Mouse (Mus musculus) embryonic facial prominence, embryonic 15.5 days (tissue): ENCODE data around the gene Smoc1. TPM values are rescaled to one million over a fixed set of nuclear protein-coding genes. Genes with fewer than 3 reads are reported as not detected.

Experiments used
- ATAC-seq: fragments of 200-750 bp; cut with Nextera tagmentation; 2 replicates; pipeline ENCODE4 v1.8.0; 2017; ENCODE audit warnings: low read depth, moderate TSS enrichment; ENCODE audit not compliant: insufficient number of reproducible peaks, low FRiP score, low TSS enrichment
- H3K27ac ChIP-seq: fragments of 300-500 bp; sonication (generic); replicated peaks from 2 replicates; pipeline ENCODE4 v1.5.1; 2015; ENCODE audit warnings: mild to moderate bottlenecking, inconsistent platforms
- H3K27me3 ChIP-seq: fragments of 300-500 bp; sonication (generic); 2 replicates; pipeline ENCODE4 v1.6.1; 2015; ENCODE audit warnings: inconsistent platforms
- H3K36me3 ChIP-seq: fragments of 300-500 bp; sonication (generic); 2 replicates; pipeline ENCODE4 v1.6.1; 2015; ENCODE audit warnings: mild to moderate bottlenecking, inconsistent platforms
- H3K4me1 ChIP-seq: fragments of 300-500 bp; sonication (generic); 2 replicates; pipeline ENCODE4 v1.6.1; 2015; ENCODE audit warnings: inconsistent platforms
- H3K4me2 ChIP-seq: fragments of 300-500 bp; sonication (generic); replicated peaks from 2 replicates; pipeline ENCODE4 v1.6.1; 2015; ENCODE audit warnings: mild to moderate bottlenecking, inconsistent platforms
- H3K4me3 ChIP-seq: fragments of 300-500 bp; sonication (generic); replicated peaks from 2 replicates; pipeline ENCODE4 v1.5.1; 2015; ENCODE audit warnings: mild to moderate bottlenecking, inconsistent platforms
- H3K9ac ChIP-seq: fragments of 300-500 bp; sonication (generic); 2 replicates; pipeline ENCODE4 v1.6.1; 2015; ENCODE audit warnings: inconsistent platforms
- H3K9me3 ChIP-seq: fragments of 300-500 bp; sonication (generic); replicated peaks from 2 replicates; pipeline ENCODE4 v1.6.1; 2016; ENCODE audit warnings: inconsistent platforms
- WGBS: fragments of 180-500 bp; shearing (Covaris S2); methylation state at CpG from one replicate; pipeline ENCODE4 v1.1.7; 2015; 5-methylcytosine and 5-hydroxymethylcytosine counted together
- polyA plus RNA-seq: library from polyadenylated mRNA; unstranded; fragments of >200 nt; fragmentation: Nextera tagmentation; extraction: Ambion mirVana; gene quantifications from 2 replicates; pipeline ENCODE4 v1.2.1, GENCODE M21; 2015

Smoc1 gene
- polyA plus RNA-seq, 1 experiment from 2014 or later: 8.1 TPM

DNA sequence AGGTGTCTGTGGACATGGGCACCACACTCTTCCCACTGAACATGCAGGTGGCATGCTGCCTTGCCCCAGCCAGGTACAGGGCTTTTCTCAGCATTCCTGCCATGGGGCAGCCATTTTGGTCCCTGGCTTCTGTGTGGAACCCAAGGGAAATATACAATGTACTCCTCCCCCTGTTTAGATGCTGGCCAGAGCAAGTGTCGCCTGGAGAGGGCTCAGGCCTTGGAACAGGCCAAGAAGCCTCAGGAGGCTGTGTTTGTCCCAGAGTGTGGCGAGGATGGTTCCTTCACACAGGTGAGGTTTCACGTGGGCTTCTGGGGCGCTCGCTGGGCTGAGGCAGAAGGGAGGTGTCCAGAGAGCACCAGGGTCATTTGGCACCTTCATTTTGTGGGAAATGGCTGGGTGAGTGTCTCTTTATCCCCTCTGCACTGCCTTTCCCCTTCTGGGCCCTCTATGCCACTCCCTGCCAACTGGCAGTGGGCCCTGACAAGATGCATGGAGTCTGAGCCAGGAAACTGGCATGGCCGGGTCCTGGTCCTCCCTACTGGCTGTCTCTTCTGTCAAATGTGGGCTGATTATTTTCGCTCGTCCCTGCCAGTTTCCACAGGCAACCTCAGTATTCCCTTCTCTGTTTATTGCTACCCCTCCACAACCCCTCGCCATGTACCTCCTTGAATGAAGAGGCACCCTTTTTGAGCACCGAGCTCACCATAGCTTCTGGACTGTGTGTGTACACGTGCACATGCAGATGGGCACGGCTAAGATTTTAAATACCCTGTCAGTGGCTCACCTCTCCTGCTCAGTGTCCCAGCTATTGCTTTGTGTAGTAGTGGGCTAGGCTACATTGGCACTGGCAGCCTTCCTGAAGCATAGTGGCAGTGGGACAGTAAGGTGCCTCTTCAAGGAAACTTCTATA is 79.4 kb downstream of the Smoc1 start:
- Histone ChIP-seq H3K9me3 (no peaks in the 10 kb centered on the region), H3K4me3 (no peak overlapping the region), H3K4me2 (no peak overlapping the region), H3K4me1 (peaks cover 12% of the 10 kb centered on the region), H3K36me3 (no peaks in the 10 kb centered on the region), H3K27ac (no peak overlapping the region), H3K27me3 (no peaks in the 10 kb centered on the region), H3K9ac (no peak overlapping the region)
- WGBS: 79% methylated on average over 12 of the region's 12 CpGs
- ATAC-seq: 0 out of 2 replicates have a peak, but pooled peaks have one; percentile 24

DNA sequence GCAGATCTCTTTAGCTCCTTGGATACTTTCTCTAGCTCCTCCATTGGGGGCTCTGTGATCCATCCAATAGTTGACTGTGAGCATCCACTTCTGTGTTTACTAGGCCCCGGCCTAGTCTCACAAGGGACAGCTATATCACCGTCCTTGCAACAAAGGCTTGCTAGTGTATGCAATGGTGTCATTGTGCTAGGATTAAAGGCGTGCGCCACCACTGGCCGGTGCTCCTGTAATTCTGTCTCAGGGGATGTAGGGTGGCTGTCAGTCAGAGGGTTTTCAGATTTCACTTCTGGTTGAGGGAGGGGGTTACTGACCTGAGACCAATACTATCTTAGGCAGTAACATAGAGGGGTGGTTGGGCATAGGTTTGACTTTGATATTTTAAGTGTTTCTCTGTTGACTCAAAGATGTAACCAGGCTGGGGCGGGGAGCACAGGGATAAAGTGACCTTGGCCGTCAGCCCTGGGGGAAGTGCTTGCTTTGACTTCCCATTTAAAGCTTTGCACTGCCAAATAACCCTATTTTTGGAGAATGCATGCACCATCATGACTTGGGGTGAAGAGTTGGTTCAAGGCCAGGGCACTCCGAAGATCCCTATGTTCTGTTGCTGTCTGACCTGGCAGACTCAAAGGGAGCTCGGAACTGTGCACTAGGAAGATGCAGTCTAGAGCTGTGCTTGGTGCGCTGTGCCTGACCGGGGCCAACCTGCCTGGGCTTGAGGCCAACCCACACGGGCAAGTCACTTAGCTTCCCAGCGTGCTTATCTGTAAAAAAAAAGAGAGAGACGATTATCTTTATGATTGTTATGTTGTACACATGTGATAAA is 80.9 kb downstream of the Smoc1 start:
- peaks cover 12% of the 10 kb centered on the region for H3K4me1 ChIP-seq
- H3K4me3 ChIP-seq: no peak overlapping the region
- no peak overlapping the region for H3K4me2 ChIP-seq
- H3K9me3 ChIP-seq: no peaks in the 10 kb centered on the region
- H3K27me3 ChIP-seq: no peaks in the 10 kb centered on the region
- 72% methylated on average over 14 of the region's 14 CpGs for WGBS
- ATAC-seq: no peak
- no peak overlapping the region for H3K9ac ChIP-seq
- H3K36me3 ChIP-seq: no peaks in the 10 kb centered on the region
- no peak overlapping the region for H3K27ac ChIP-seq

DNA sequence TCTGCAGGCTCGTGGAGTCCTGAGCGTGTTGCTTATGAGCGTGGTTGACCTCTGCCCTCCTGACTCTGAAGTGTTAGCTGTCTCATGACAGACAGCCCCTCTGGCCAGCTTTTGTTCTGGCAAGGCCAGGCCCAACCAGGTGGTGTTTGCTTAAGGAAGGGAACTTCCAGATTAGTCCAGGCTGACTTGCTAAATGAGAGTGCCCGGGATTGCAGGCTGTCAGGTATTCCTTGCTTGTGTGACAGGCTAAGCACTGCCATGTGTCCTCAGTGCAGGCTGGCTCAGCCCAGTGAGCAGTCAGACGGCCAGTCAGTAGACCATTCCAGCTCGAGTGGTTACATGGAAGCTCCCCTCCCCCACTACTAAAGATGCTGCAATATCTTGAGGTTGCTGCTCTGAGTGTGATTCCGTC is 82.0 kb downstream of the Smoc1 start:
- ATAC-seq: no peak
- Histone ChIP-seq H3K27ac (no peak overlapping the region), H3K9ac (no peak overlapping the region), H3K9me3 (no peaks in the 10 kb centered on the region), H3K36me3 (no peaks in the 10 kb centered on the region), H3K27me3 (no peaks in the 10 kb centered on the region), H3K4me2 (no peak overlapping the region), H3K4me3 (no peak overlapping the region), H3K4me1 (peaks cover 12% of the 10 kb centered on the region)
- 33% methylated on average over 7 of the region's 7 CpGs for WGBS

DNA sequence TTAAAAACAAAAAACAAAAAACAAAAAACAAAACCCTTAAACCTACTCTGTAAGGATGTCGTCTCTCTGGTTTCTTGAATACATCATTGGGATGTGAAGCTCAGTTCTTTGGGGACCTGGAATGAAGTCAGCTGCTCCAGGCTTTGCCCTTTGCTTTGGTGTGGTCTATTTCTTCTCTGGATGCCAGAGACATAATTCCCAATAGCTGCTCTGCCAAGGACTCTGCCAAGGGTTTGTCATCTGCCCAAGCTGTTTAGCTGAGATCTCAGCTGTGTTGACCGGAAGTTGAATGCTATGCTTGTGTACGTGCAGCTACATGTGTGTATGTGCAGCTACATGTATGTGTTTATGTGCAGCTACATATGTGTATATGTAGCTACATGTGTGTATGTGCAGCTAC is 83.4 kb downstream of the Smoc1 start:
- H3K4me2 ChIP-seq: no peak overlapping the region
- ATAC-seq: no peak
- no peaks in the 10 kb centered on the region for H3K36me3 ChIP-seq
- H3K27ac ChIP-seq: no peak overlapping the region
- 67% methylated on average over 3 of the region's 3 CpGs for whole genome bisulfite sequencing
- peaks cover 12% of the 10 kb centered on the region for H3K4me1 ChIP-seq
- H3K27me3 ChIP-seq: no peaks in the 10 kb centered on the region
- no peak overlapping the region for H3K4me3 ChIP-seq
- H3K9ac ChIP-seq: no peak overlapping the region
- H3K9me3 ChIP-seq: no peaks in the 10 kb centered on the region

DNA sequence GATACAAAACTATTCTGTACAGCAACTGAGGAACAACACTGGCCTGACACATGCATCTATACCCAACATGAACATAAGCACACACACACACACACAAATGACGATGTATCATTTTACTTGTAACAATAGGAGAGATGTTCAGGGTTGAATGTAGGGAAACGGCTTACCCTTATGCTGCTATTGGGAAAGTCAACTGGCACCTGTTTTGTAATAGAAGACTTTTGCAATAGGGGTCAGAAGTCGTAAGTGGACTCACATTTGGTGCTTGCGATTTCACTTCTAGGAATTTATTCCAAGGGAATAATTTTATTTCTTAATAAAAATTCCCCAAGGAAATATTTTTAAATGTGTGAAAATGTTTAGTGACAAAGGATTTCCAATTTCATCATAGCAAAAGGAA is 85.7 kb downstream of the Smoc1 start:
- H3K4me3 ChIP-seq: no peak overlapping the region
- H3K36me3 ChIP-seq: no peaks in the 10 kb centered on the region
- H3K9me3 ChIP-seq: no peaks in the 10 kb centered on the region
- H3K9ac ChIP-seq: no peak overlapping the region
- H3K27me3 ChIP-seq: no peaks in the 10 kb centered on the region
- WGBS: 84% methylated on average over 4 of the region's 4 CpGs
- H3K4me1 ChIP-seq: peaks cover 6% of the 10 kb centered on the region
- H3K4me2 ChIP-seq: no peak overlapping the region
- no peak overlapping the region for H3K27ac ChIP-seq
- no peak for ATAC-seq

DNA sequence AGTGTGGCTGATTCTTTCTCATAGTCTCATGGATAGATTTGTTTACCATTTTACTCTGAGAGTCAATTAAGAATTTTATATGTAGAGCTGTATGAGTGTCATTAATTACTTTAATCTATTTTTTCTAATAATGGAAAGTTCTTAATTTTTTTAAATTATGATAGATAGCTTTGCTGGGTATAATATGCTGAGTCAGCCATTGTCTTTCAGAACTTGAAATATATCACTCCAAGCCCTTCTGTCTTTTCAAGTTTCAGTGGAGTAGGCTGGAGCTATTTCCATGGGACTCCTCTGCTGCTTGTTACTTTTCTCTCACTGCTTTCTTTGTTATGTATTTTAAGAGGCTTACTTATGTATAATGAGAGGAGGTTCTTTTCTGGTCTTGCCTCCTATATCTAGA is 93.7 kb downstream of the Smoc1 start:
- H3K36me3 ChIP-seq: no peaks in the 10 kb centered on the region
- H3K4me1 ChIP-seq: no peaks in the 10 kb centered on the region
- no peak overlapping the region for H3K27ac ChIP-seq
- no peaks in the 10 kb centered on the region for H3K27me3 ChIP-seq
- no peak for ATAC-seq
- H3K4me2 ChIP-seq: no peak overlapping the region
- H3K9me3 ChIP-seq: no peaks in the 10 kb centered on the region
- no peak overlapping the region for H3K4me3 ChIP-seq
- no peak overlapping the region for H3K9ac ChIP-seq

DNA sequence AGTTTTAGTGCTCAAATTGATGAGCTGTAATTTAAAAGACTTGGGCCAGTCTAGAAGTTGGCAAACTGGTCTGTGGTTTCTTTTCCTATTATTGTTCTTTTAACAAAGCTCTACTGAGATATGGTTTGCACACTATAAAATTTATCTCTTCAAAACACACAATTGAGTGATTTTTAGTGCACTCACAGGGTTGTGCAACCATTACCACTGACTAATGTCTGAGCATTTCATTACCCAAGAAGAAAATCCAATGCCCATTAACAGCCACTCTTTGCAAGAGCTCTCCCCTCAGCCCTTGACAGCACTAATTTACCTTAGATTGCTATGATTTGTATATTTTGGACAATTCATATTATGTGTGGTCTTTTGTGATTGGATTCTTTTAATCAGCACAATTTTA is 97.2 kb downstream of the Smoc1 start:
- Histone ChIP-seq H3K27me3 (no peaks in the 10 kb centered on the region), H3K4me3 (no peak overlapping the region), H3K9ac (no peak overlapping the region), H3K36me3 (no peaks in the 10 kb centered on the region), H3K4me2 (no peak overlapping the region), H3K27ac (no peak overlapping the region), H3K9me3 (no peaks in the 10 kb centered on the region), H3K4me1 (no peaks in the 10 kb centered on the region)
- ATAC-seq: no peak

DNA sequence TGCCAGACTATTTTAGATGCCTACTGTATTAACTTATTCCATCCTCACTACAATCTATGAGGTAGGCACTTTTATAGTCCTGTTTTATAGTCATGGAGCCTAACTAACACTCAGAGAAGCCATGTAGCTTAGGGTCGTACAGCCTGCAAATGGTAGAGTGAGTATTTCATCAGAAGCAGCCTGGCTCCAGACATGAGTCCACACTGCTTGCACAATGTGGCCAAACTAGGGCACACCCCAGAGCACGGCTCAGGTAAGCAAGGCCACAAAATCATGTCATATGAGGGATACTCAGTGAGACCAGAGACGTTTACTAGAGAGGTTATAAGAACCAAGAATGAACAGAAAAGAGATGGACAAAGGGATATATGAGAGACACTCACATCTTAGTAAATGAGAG is 100.2 kb downstream of the Smoc1 start:
- WGBS: 79% methylated on average over 3 of the region's 3 CpGs
- H3K9me3 ChIP-seq: no peaks in the 10 kb centered on the region
- no peaks in the 10 kb centered on the region for H3K4me1 ChIP-seq
- H3K36me3 ChIP-seq: no peaks in the 10 kb centered on the region
- no peak overlapping the region for H3K4me2 ChIP-seq
- no peaks in the 10 kb centered on the region for H3K27me3 ChIP-seq
- H3K4me3 ChIP-seq: no peak overlapping the region
- H3K9ac ChIP-seq: no peak overlapping the region
- no peak for ATAC-seq
- H3K27ac ChIP-seq: no peak overlapping the region

DNA sequence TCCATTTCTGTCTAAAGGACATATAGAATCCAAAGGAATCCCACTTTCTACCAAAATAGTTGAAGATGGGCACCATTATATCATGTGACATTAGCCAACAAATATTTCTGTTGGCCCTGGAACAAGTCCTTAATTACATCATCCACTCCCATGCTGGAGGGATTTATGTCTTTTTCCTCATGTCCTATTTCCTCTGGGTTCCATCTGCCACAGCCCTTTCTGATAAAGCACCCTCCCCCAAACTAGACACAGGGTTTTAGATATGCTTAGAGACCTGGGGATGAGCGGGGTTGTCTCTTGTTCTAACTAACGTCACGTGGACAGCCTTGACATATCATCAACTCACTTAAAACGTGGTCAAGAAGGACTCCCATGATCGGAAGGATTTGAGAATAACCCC is 102.1 kb downstream of the Smoc1 start:
- H3K4me3 ChIP-seq: no peak overlapping the region
- H3K9ac ChIP-seq: no peak overlapping the region
- no peaks in the 10 kb centered on the region for H3K4me1 ChIP-seq
- no peak for ATAC-seq
- no peaks in the 10 kb centered on the region for H3K27me3 ChIP-seq
- no peaks in the 10 kb centered on the region for H3K36me3 ChIP-seq
- H3K9me3 ChIP-seq: no peaks in the 10 kb centered on the region
- 91% methylated on average over 5 of the region's 5 CpGs for WGBS
- no peak overlapping the region for H3K4me2 ChIP-seq
- H3K27ac ChIP-seq: no peak overlapping the region

DNA sequence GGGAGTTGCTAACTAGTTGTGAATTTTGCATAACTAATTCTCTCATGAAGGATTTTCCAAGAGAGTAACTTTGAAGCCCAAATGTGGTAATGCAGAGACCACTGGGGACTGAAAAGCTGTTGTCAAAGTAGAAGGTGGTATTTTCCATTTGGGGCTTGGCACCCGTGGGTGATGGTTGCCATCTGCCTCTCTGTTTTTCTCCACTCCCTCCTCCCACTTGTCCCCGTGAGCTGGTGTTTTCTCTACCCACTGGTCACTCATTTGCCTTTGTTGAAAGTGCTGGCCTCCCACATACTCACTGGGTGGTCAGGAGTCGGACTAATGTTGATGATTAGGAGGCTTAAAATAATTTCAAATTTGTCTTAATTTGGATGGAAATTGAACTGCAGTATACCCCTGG is 104.1 kb downstream of the Smoc1 start:
- Histone ChIP-seq H3K4me3 (no peak overlapping the region), H3K27ac (no peak overlapping the region), H3K36me3 (no peaks in the 10 kb centered on the region), H3K9ac (no peak overlapping the region), H3K27me3 (no peaks in the 10 kb centered on the region), H3K9me3 (no peaks in the 10 kb centered on the region), H3K4me2 (no peak overlapping the region), H3K4me1 (no peaks in the 10 kb centered on the region)
- no peak for ATAC-seq
- 48% methylated on average over 3 of the region's 3 CpGs for WGBS

DNA sequence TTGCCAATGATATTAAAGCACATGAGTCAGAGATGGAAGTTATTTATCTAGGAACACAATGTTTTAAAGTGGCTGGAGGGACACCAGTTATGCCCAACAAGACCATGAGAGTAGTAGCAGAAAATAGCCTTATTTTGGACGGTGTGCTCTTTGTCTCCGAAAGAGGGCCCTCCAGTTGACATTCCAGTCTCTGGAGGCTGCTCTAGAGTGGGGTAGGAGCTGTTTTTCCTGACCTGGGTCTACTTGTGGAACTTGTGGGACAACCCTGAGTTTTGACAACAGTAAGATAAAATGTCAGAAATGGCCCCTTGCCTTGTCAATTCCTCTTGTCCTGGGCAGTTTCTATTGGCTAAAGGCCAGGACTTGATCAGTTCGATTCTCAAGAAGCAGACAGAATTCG is 104.5 kb downstream of the Smoc1 start:
- Histone ChIP-seq H3K36me3 (no peaks in the 10 kb centered on the region), H3K4me3 (no peak overlapping the region), H3K9ac (no peak overlapping the region), H3K27me3 (no peaks in the 10 kb centered on the region), H3K4me2 (no peak overlapping the region), H3K9me3 (no peaks in the 10 kb centered on the region), H3K4me1 (no peaks in the 10 kb centered on the region), H3K27ac (no peak overlapping the region)
- ATAC-seq: no peak
- WGBS: 64% methylated on average over 4 of the region's 4 CpGs
